ENCODE assay signal across 8 mouse cellular contexts in genomic region chr13:83739131-83739530, GRCm38 (mm10).
DNase-seq lines count a peak whose midpoint lies in the region; ATAC-seq lines count a peak whose summit lies in the region.

No protein-coding gene starts in this region.

- no peak overlapping the region for H3K9ac ChIP-seq in heart, embryonic 13.5 days
- peak overlapping the region; percentile 83 for H3K9ac ChIP-seq in forebrain, embryonic 15.5 days (replicated peaks)
- H3K9ac ChIP-seq in midbrain, embryonic 11.5 days (ENCODE audit: low read length), result peak overlapping the region; percentile 88

- DNase-seq in heart, adult 8-10 months (ENCODE audit: low spot score), result no peak
- DNase-seq in Muller cell, postnatal 12 days (ENCODE audit: inconsistent ontology term), result peak; percentile 50
- peak; percentile 93 for DNase-seq in midbrain, embryonic 11.5 days (ENCODE audit: low spot score, missing footprints)
- no peak for DNase-seq in right cerebral cortex, adult 18-20 months
- DNase-seq in c-Kit-positive CD71-positive TER-119-positive erythroid progenitor cells, embryonic 14.5 days (ENCODE audit: low spot score), result no peak
- DNase-seq in ovary, postnatal 10 days (ENCODE audit: low spot score), result no peak

- no peaks in the 10 kb centered on the region for H3K36me3 ChIP-seq in heart, embryonic 13.5 days
- peaks cover 10% of the 10 kb centered on the region; the same call in 1 of the 2 replicates for H3K36me3 ChIP-seq in forebrain, embryonic 15.5 days
- 0 out of 2 replicates have a peak, but pooled peaks cover 2% of the 10 kb centered on the region for H3K36me3 ChIP-seq in midbrain, embryonic 11.5 days (ENCODE audit: control insufficient read depth, insufficient read depth, low read length)

- peak overlapping the region; percentile 37 for H3K4me3 ChIP-seq in heart, embryonic 13.5 days
- H3K4me3 ChIP-seq in forebrain, embryonic 15.5 days, result peak overlapping the region; percentile 61
- peak overlapping the region; percentile 54 for H3K4me3 ChIP-seq in midbrain, embryonic 11.5 days (ENCODE audit: low read depth, low read length)

- peak overlapping the region; percentile 56 for H3K4me2 ChIP-seq in heart, embryonic 13.5 days
- H3K4me2 ChIP-seq in forebrain, embryonic 15.5 days (replicated peaks), result peak overlapping the region; percentile 70
- H3K4me2 ChIP-seq in midbrain, embryonic 11.5 days, result peak overlapping the region; percentile 77

- no peak overlapping the region for H3K27ac ChIP-seq in heart, embryonic 13.5 days (replicated peaks)
- peak overlapping the region; percentile 97 for H3K27ac ChIP-seq in forebrain, embryonic 15.5 days (replicated peaks)
- H3K27ac ChIP-seq in midbrain, embryonic 11.5 days (ENCODE audit: low read depth, low read length), result peak overlapping the region; percentile 95

- peaks cover 79% of the 10 kb centered on the region for H3K27me3 ChIP-seq in heart, embryonic 13.5 days (replicated peaks)
- no peaks in the 10 kb centered on the region for H3K27me3 ChIP-seq in forebrain, embryonic 15.5 days
- H3K27me3 ChIP-seq in midbrain, embryonic 11.5 days (ENCODE audit: control insufficient read depth, insufficient read depth, low read length), result no peaks in the 10 kb centered on the region

- WGBS in heart, embryonic 13.5 days, result 12% methylated on average over 3 of the region's 3 CpGs
- WGBS in forebrain, embryonic 15.5 days, result 2% methylated on average over 3 of the region's 3 CpGs
- 2% methylated on average over 3 of the region's 3 CpGs for whole genome bisulfite sequencing in midbrain, embryonic 11.5 days

- no peak for ATAC-seq in heart, embryonic 13.5 days (ENCODE audit: extremely low read depth, insufficient number of reproducible peaks, low FRiP score, low TSS enrichment)
- no peak for ATAC-seq in forebrain, embryonic 15.5 days (replicated peaks)
- no peak for ATAC-seq in midbrain, embryonic 11.5 days (ENCODE audit: low FRiP score)

- H3K9me3 ChIP-seq in heart, embryonic 13.5 days, result no peaks in the 10 kb centered on the region
- no peaks in the 10 kb centered on the region for H3K9me3 ChIP-seq in forebrain, embryonic 15.5 days
- no peaks in the 10 kb centered on the region for H3K9me3 ChIP-seq in midbrain, embryonic 11.5 days (ENCODE audit: control insufficient read depth, low read length)

- H3K4me1 ChIP-seq in heart, embryonic 13.5 days, result peaks cover 21% of the 10 kb centered on the region
- peaks cover 18% of the 10 kb centered on the region for H3K4me1 ChIP-seq in forebrain, embryonic 15.5 days
- peaks cover 11% of the 10 kb centered on the region for H3K4me1 ChIP-seq in midbrain, embryonic 11.5 days (ENCODE audit: control insufficient read depth, insufficient read depth, low read length)

Comparison
In these comparisons a context has a peak if more than half of its experiments do, and no peak if none do; other contexts are left out.
1. DNase-seq: peak in Muller cell, postnatal 12 days (single experiment) and midbrain, embryonic 11.5 days (single experiment); none in heart, adult 8-10 months (single experiment), right cerebral cortex, adult 18-20 months (single experiment), c-Kit-positive CD71-positive TER-119-positive erythroid progenitor cells, embryonic 14.5 days (single experiment) and ovary, postnatal 10 days (single experiment).
2. Peak in every context shown above with its lines, with median percentiles within 50 percentile points of each other: H3K4me2 ChIP-seq and H3K4me3 ChIP-seq.